Mouse (Mus musculus) liver, embryonic 15.5 days (tissue): ENCODE measurements around the gene Iffo1. TPM values are rescaled to one million over a fixed set of nuclear protein-coding genes. Genes with fewer than 3 reads are reported as not detected.

Experiments
- ATAC-seq: fragments of 200-750 bp; cut with Nextera tagmentation; 2 replicates; pipeline ENCODE4 v1.8.0; 2017; ENCODE audit warnings: moderate number of reproducible peaks, mild to moderate bottlenecking, moderate library complexity; ENCODE audit not compliant: insufficient read depth
- H3K27ac ChIP-seq: fragments of 300-500 bp; sonication (generic); replicated peaks from 2 replicates; pipeline ENCODE4 v1.5.1; 2015; ENCODE audit warnings: mild to moderate bottlenecking, inconsistent platforms
- H3K27me3 ChIP-seq: fragments of 300-500 bp; sonication (generic); 2 replicates; pipeline ENCODE4 v1.6.1; 2015; ENCODE audit warnings: mild to moderate bottlenecking, inconsistent platforms
- H3K36me3 ChIP-seq: fragments of 300-500 bp; sonication (generic); replicated peaks from 2 replicates; pipeline ENCODE4 v1.6.1; 2015; ENCODE audit warnings: moderate library complexity, mild to moderate bottlenecking, inconsistent platforms
- H3K4me1 ChIP-seq: fragments of 300-500 bp; sonication (generic); replicated peaks from 2 replicates; pipeline ENCODE4 v1.6.1; 2015; ENCODE audit warnings: inconsistent platforms
- H3K4me2 ChIP-seq: fragments of 300-500 bp; sonication (generic); 2 replicates; pipeline ENCODE4 v1.6.1; 2015; ENCODE audit warnings: moderate library complexity, mild to moderate bottlenecking, inconsistent platforms
- H3K4me3 ChIP-seq: fragments of 300-500 bp; sonication (generic); replicated peaks from 2 replicates; pipeline ENCODE4 v1.5.1; 2015; ENCODE audit warnings: mild to moderate bottlenecking, inconsistent platforms
- H3K9ac ChIP-seq: fragments of 300-500 bp; sonication (generic); 2 replicates; pipeline ENCODE4 v1.6.1; 2015; ENCODE audit warnings: moderate library complexity, mild to moderate bottlenecking, inconsistent platforms
- H3K9me3 ChIP-seq: fragments of 300-500 bp; sonication (generic); replicated peaks from 2 replicates; pipeline ENCODE4 v1.6.1; 2016; ENCODE audit warnings: inconsistent platforms
- WGBS: fragments of 180-500 bp; shearing (Covaris S2); methylation state at CpG from one replicate; pipeline ENCODE4 v1.1.7; 2015; ENCODE audit warnings: mixed read lengths; ENCODE audit not compliant: insufficient replicate concordance; 5-methylcytosine and 5-hydroxymethylcytosine counted together
- polyA plus RNA-seq: library from polyadenylated mRNA; unstranded; fragments of >200 nt; fragmentation: Nextera tagmentation; extraction: Ambion mirVana; gene quantifications from 2 replicates; pipeline ENCODE4 v1.2.1, GENCODE M21; 2015

Iffo1 gene
- polyA plus RNA-seq, 1 experiment from 2014 or later: 4.3 TPM

DNA sequence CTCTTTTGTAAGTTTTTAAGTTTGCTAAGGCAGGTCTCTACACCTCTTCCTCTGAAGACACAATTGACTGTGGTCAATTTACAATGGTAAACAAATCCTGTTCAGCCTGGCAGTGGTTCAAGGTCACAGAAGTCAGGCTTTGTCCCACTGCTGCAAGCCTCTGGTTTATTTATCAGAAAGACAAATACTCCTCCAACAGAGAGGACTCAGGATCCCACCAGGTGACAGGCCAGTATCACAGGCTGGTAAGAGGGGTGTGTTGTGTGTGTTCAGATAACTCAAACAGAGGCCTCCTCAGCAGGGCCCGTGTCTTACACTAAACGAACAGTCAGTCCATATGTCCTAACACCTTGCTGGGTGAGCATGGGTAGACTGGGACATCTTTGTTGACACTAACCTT lies 27.4 kb downstream of the Iffo1 start:
- H3K27me3 ChIP-seq: no peaks in the 10 kb centered on the region
- H3K4me2 ChIP-seq: no peak overlapping the region
- H3K4me3 ChIP-seq: no peak overlapping the region
- peaks cover 30% of the 10 kb centered on the region for H3K4me1 ChIP-seq
- H3K27ac ChIP-seq: peak overlapping the region; percentile 42; the same call in 1 of the 2 replicates
- H3K9me3 ChIP-seq: no peaks in the 10 kb centered on the region
- no peak overlapping the region for H3K9ac ChIP-seq
- ATAC-seq: peak; percentile 53
- peaks cover 100% of the 10 kb centered on the region for H3K36me3 ChIP-seq
- WGBS: 60% methylated on average over 2 of the region's 2 CpGs

DNA sequence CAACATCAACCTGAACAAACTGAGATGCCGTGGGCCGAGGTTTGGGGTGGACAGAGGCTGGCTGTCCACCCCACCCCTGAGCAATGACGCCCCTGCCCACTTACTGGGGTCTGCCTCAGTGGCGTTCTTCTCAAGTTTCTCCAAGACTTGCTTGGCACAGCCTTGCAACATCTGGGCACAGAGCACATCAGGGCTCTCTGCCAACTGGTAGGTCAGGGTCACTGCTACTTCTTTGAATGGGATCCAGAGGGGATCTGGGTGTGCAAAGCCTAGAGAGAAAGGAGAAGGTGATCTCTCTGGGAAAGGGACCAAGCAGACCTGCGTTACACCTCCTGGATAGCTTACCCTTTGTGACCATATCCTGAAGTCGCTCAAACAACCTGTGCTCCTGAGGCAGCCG lies 28.2 kb downstream of the Iffo1 start:
- no peaks in the 10 kb centered on the region for H3K9me3 ChIP-seq
- peaks cover 100% of the 10 kb centered on the region for H3K36me3 ChIP-seq
- no peak overlapping the region for H3K9ac ChIP-seq
- ATAC-seq: no peak
- H3K4me1 ChIP-seq: peaks cover 22% of the 10 kb centered on the region
- H3K27me3 ChIP-seq: no peaks in the 10 kb centered on the region
- WGBS: 91% methylated on average over 7 of the region's 7 CpGs
- H3K4me3 ChIP-seq: no peak overlapping the region
- peak overlapping the region; percentile 42 for H3K27ac ChIP-seq
- 0 out of 2 replicates have a peak overlapping the region, but pooled peaks have one; percentile 1 for H3K4me2 ChIP-seq

DNA sequence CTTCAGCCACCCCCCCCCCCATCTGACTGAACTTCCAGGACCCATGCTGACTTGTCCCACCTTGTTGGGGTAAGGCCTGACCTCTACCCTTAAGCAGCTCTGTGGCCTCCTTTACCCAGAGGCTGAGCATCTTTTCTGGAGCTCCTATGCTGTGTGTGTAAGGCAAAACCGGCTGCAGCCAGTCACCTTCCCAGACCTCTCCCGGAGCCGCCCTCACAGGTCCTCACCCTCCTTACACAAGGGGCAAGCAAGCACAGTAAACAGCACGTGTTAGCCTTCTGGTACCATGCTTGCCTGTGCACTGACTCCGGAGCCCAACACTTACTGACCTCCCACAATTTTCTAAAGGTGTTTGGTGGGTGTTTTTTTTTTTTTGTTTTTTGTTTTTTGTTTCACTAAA lies 30.4 kb downstream of the Iffo1 start:
- Histone ChIP-seq H3K27ac (no peak overlapping the region), H3K36me3 (peaks cover 100% of the 10 kb centered on the region), H3K9ac (no peak overlapping the region), H3K4me2 (no peak overlapping the region), H3K27me3 (no peaks in the 10 kb centered on the region), H3K9me3 (no peaks in the 10 kb centered on the region), H3K4me1 (peaks cover 14% of the 10 kb centered on the region), H3K4me3 (no peak overlapping the region)
- ATAC-seq: no peak
- WGBS: 90% methylated on average over 5 of the region's 5 CpGs

DNA sequence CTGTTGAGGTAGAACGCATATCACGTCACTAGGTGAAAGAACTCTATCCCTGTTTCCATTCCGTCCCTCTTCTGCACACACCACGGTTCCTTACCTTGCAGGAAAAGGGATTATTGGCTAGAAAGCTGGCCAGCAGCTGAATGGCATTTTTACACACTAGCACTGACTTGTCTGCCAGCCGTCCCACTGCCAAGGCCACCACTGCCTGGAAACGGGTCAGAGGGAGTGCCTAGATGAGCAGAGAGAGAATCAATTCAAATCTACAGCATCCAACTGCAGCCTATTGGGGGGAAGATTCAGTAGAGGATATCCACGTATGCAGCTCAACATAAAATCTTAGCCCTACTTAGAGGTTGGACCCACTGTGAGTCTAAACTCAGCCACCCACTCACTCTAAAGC lies 34.6 kb downstream of the Iffo1 start:
- H3K4me3 ChIP-seq: no peak overlapping the region
- H3K9ac ChIP-seq: no peak overlapping the region
- H3K9me3 ChIP-seq: no peaks in the 10 kb centered on the region
- WGBS: 88% methylated on average over 7 of the region's 7 CpGs
- no peaks in the 10 kb centered on the region for H3K27me3 ChIP-seq
- peaks cover 100% of the 10 kb centered on the region for H3K36me3 ChIP-seq
- no peak overlapping the region for H3K4me2 ChIP-seq
- ATAC-seq: no peak
- no peaks in the 10 kb centered on the region for H3K4me1 ChIP-seq
- no peak overlapping the region for H3K27ac ChIP-seq

DNA sequence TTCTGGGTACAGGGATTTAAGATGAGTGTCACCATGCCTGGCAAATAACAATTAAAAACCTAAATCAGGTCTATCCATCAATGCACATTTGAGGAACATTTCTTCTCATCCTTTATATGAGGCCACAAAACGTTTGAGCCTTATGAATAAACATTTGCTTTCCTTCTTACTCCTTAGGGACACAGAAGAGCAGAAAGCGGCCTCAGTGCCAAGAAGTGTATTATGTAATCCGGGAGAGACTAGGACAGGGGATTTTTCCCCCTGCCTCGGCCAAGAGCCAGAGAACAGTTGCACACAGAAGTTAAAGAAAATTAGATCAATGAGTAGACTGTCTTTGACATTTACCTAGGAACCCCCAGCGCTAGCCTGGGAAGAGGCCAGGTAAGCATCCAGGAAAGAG lies 37.1 kb downstream of the Iffo1 start:
- H3K9me3 ChIP-seq: no peaks in the 10 kb centered on the region
- peaks cover 100% of the 10 kb centered on the region for H3K36me3 ChIP-seq
- H3K4me2 ChIP-seq: no peak overlapping the region
- no peak overlapping the region for H3K4me3 ChIP-seq
- H3K27me3 ChIP-seq: no peaks in the 10 kb centered on the region
- H3K27ac ChIP-seq: no peak overlapping the region
- WGBS: 83% methylated on average over 5 of the region's 5 CpGs
- H3K9ac ChIP-seq: no peak overlapping the region
- no peaks in the 10 kb centered on the region for H3K4me1 ChIP-seq
- no peak for ATAC-seq

DNA sequence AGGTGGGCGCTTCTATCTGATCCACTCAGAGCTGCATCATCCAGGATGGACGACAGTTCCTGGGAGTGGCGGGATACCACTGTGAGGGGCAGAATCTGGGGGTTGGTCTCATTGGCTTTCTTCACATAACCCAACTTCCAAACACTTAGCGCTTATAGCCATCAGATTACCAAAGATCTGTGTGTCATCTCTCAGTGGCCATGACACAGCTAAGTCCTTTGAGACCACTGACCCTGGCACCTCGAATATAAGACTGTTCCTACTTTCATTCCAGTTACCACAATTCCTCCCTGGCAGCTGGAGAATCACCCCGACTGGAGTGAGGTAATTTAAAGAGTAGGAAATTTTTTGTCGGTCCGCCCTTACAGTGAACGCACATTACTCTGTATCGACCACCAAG lies 41.2 kb downstream of the Iffo1 start:
- Histone ChIP-seq H3K4me3 (no peak overlapping the region), H3K36me3 (peaks cover 88% of the 10 kb centered on the region), H3K27me3 (no peaks in the 10 kb centered on the region), H3K4me2 (no peak overlapping the region), H3K9ac (no peak overlapping the region), H3K27ac (no peak overlapping the region), H3K4me1 (peaks cover 19% of the 10 kb centered on the region), H3K9me3 (no peaks in the 10 kb centered on the region)
- no peak for ATAC-seq
- 91% methylated on average over 10 of the region's 10 CpGs for WGBS

DNA sequence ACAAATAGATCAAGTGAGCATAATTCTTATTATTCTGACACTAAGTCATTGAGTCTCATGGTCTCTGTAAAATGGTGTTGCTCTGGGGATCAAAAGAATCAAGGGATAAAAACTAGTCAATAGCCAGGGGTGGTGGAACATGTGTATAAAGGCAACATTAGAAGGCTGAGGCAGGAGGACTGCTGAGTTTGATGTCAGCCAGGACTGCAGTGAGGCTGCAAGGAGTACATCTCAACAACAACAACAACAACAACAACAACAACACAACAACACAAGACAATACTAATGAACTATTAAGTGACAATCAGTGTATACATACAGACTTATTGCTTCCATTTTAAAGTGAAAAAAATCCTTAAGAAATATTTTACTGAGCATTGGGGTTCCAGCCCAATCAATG lies 45.8 kb downstream of the Iffo1 start:
- peak overlapping the region; percentile 70 for H3K4me3 ChIP-seq
- no peak for ATAC-seq

DNA sequence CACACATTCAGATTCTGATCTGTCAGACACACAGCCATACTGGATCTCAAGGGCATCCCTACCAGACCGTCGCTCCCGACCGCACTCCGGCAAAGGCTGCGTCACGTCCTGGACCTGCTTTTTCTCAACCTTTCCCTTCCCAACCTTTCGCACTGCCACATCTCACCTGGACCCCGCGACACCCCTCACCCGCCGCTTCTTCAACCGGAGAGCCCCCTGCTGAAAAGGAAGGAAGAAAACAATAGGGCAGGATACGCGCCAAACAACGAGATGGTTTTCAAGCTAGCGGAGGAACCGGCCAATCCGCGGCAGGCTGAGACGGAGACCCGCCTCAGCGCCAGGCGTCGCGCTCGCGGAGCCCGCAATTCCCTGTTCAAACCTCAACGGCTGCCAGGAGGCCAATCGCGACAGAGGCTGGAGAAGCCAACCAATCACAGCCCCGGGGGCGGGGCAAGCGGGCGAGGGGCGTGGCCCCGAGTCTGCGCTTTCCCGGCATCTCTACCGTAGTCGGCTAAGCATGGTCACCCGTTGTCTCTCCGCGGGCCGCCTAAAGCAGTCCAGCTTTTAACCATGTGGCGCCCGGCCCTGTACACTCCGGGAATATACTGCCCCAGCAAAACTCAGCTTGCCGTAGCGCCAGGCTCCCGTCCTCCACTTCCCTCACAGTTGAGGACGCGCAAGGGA lies 46.4 kb downstream of the Iffo1 start, which contains the start of the genes Ncapd2 and Mrpl51:
TSS of gene Ncapd2 (minus strand) at position 370 of the 684 bp plus-strand sequence.
TSS of gene Mrpl51 (plus strand) at position 470 of the 684 bp plus-strand sequence.
- no peaks in the 10 kb centered on the region for H3K9me3 ChIP-seq
- WGBS: under 1% methylated on average over 54 of the region's 54 CpGs
- peak within 1 kb of the TSS; percentile 76 for H3K4me2 ChIP-seq
- H3K9ac ChIP-seq: peak within 1 kb of the TSS; percentile 80
- H3K36me3 ChIP-seq: peaks cover 63% of the 10 kb centered on the region
- H3K4me1 ChIP-seq: peaks cover 34% of the 10 kb centered on the region
- peak; percentile 92 for ATAC-seq
- H3K27ac ChIP-seq: peak within 1 kb of the TSS; percentile 99
- no peaks in the 10 kb centered on the region for H3K27me3 ChIP-seq
- peak within 1 kb of the TSS; percentile 70 for H3K4me3 ChIP-seq

More for the DNA sequence above, 45.8 kb downstream of the Iffo1 start:
- peaks cover 34% of the 10 kb centered on the region for H3K4me1 ChIP-seq
- H3K27ac ChIP-seq: peak overlapping the region; percentile 99
- peak overlapping the region; percentile 60 for H3K4me2 ChIP-seq
- H3K27me3 ChIP-seq: no peaks in the 10 kb centered on the region
- peak overlapping the region; percentile 73 for H3K9ac ChIP-seq
- H3K36me3 ChIP-seq: peaks cover 69% of the 10 kb centered on the region
- H3K9me3 ChIP-seq: no peaks in the 10 kb centered on the region

DNA sequence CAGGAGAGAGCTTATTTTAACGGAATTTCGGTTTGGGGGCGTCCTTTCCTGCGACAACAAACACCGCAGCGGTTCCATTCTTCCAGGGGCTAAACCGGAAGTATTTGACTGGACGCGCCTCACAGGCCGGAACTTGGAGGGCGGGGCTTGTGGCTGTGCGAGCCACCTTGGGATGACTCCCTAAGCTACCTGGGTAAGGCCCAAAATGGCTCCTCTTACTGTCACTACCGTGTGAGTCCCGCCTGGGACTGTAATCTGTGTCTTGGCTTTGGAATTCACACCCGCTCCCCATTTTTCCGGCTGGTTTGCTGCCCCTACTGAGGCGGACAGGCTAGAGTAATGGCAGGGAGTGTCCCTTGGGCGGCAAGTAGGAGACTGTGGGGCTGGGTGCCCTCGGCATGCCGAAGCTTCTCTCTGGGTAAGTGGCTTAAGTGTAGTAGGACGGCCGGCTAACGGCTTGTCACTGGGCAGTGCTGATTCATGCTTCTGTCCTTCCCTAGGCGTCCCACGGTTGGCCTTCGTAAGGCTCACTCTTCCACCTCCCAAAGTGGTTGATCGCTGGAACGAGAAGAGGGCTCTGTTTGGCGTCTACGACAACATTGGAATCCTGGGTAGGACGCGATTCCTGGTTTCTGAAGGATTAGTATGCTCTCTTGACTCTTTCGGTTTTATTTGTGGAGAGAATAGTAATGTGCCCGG lies 47.1 kb downstream of the Iffo1 start:
- peak overlapping the region; percentile 70 for H3K4me3 ChIP-seq
- H3K36me3 ChIP-seq: peaks cover 56% of the 10 kb centered on the region
- H3K27me3 ChIP-seq: no peaks in the 10 kb centered on the region
- WGBS: under 1% methylated on average over 34 of the region's 34 CpGs
- peak overlapping the region; percentile 80 for H3K9ac ChIP-seq
- H3K27ac ChIP-seq: peak overlapping the region; percentile 99
- H3K4me2 ChIP-seq: peak overlapping the region; percentile 76
- peak; percentile 90 for ATAC-seq
- H3K9me3 ChIP-seq: no peaks in the 10 kb centered on the region
- H3K4me1 ChIP-seq: peaks cover 34% of the 10 kb centered on the region

DNA sequence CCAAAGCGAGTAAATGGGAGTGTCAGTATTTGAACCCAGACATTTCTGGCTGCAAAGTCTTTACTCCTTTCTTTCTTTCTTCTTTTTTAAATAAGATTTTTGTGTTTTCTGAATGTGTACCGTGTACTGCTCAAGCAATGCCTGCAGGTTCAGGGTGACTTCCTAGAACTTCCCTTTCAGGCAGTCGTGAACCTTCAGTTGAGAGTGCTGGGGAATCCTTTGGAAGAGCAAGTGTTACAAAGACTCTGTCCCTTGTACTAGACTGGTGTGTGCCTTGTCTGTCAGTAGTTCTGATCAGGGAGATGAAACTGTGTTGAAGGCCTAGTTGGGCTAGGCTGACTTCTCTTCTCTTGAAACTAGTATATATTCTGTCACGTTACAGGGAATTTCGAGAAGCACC lies 47.8 kb downstream of the Iffo1 start:
- Histone ChIP-seq H3K27me3 (no peaks in the 10 kb centered on the region), H3K4me2 (peak overlapping the region; percentile 76), H3K9ac (peak overlapping the region; percentile 80), H3K27ac (peak overlapping the region; percentile 99), H3K36me3 (peaks cover 49% of the 10 kb centered on the region), H3K9me3 (no peaks in the 10 kb centered on the region), H3K4me1 (peaks cover 34% of the 10 kb centered on the region), H3K4me3 (peak overlapping the region; percentile 70)
- 9% methylated on average over 5 of the region's 5 CpGs for WGBS
- no peak for ATAC-seq

DNA sequence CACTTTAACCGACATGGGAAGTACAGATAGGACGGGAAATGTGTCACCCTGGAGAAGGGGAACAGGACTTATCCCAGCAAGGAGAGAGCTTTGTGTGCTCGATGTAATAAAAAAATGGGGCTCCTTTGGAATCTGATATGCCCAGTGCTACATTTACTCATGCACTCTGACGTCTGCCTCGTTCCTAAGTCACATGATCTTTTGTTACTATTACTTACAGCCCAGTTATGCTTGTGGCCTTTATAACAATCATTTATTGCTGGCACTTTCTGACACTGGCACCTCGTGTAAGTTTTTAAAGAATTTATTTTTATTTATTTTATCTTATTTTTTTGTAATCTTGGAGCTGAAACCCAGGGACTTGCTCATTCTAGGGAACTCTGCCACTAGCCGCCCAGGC lies 48.3 kb downstream of the Iffo1 start:
- peak overlapping the region; percentile 70 for H3K4me3 ChIP-seq
- peak overlapping the region; percentile 99 for H3K27ac ChIP-seq
- WGBS: 29% methylated on average over 7 of the region's 7 CpGs
- H3K9me3 ChIP-seq: no peaks in the 10 kb centered on the region
- ATAC-seq: no peak
- no peaks in the 10 kb centered on the region for H3K27me3 ChIP-seq
- H3K4me1 ChIP-seq: peaks cover 33% of the 10 kb centered on the region
- H3K9ac ChIP-seq: peak overlapping the region; percentile 80
- H3K4me2 ChIP-seq: peak overlapping the region; percentile 76
- peaks cover 44% of the 10 kb centered on the region for H3K36me3 ChIP-seq
